Mouse (Mus musculus): Measurements from ENCODE around the gene Ift81.

GRCm38 (mm10) chr5:122589891-122590290 lies 24.4 kb downstream of the Ift81 start:
- TF ChIP-seq CTCF (IDR thresholded peaks at IDR 0.05; ENCODE audit: low read depth, low read length) = no peak
- no peak for TF ChIP-seq POLR2A (IDR thresholded peaks at IDR 0.05; ENCODE audit: extremely low read depth, insufficient read depth, low read length)
